Mouse (Mus musculus) kidney, postnatal 14 days (tissue): ENCODE measurements around the gene Sestd1.

Experiments
- DNase-seq: peaks from one replicate; pipeline ENCODE4 v3.0.0; 2022; ENCODE audit warnings: mixed read lengths

Gene Sestd1

GRCm38 (mm10) chr2:77203916-77204315, 76.5 kb downstream of the Sestd1 start:
- DNase-seq: peak; percentile 13

- DNase-seq: no peak
Observed at GRCm38 (mm10) chr2:77201900-77202299, 78.5 kb downstream of the Sestd1 start.

- no peak for DNase-seq
Observed at GRCm38 (mm10) chr2:77200958-77201614, 79.3 kb downstream of the Sestd1 start.

- DNase-seq: no peak
Observed at GRCm38 (mm10) chr2:77200379-77200778, 80.0 kb downstream of the Sestd1 start.

- peak; percentile 14 for DNase-seq
Observed at GRCm38 (mm10) chr2:77198246-77198645, 82.1 kb downstream of the Sestd1 start.

- DNase-seq: no peak
Observed at GRCm38 (mm10) chr2:77196819-77197218, 83.6 kb downstream of the Sestd1 start.

GRCm38 (mm10) chr2:77195056-77195455, 85.3 kb downstream of the Sestd1 start:
- DNase-seq: no peak

- no peak for DNase-seq
Observed at GRCm38 (mm10) chr2:77191811-77192210, 88.6 kb downstream of the Sestd1 start.

- DNase-seq: no peak
Observed at GRCm38 (mm10) chr2:77190891-77191290, 89.5 kb downstream of the Sestd1 start.

GRCm38 (mm10) chr2:77190301-77190700, 90.1 kb downstream of the Sestd1 start:
- DNase-seq: no peak

- no peak for DNase-seq
Observed at GRCm38 (mm10) chr2:77189671-77190070, 90.7 kb downstream of the Sestd1 start.

GRCm38 (mm10) chr2:77187501-77187900, 92.9 kb downstream of the Sestd1 start:
- DNase-seq: no peak

GRCm38 (mm10) chr2:77186912-77187311, 93.5 kb downstream of the Sestd1 start:
- DNase-seq: no peak

GRCm38 (mm10) chr2:77184049-77184571, 96.3 kb downstream of the Sestd1 start:
- DNase-seq: no peak

- DNase-seq: no peak
Observed at GRCm38 (mm10) chr2:77183646-77184045, 96.7 kb downstream of the Sestd1 start.

- DNase-seq: no peak
Observed at GRCm38 (mm10) chr2:77182996-77183380, 97.4 kb downstream of the Sestd1 start.

GRCm38 (mm10) chr2:77182271-77182995, 98.0 kb downstream of the Sestd1 start:
- no peak for DNase-seq

- no peak for DNase-seq
Observed at GRCm38 (mm10) chr2:77177472-77177871, 102.9 kb downstream of the Sestd1 start.

GRCm38 (mm10) chr2:77176413-77176812, 104.0 kb downstream of the Sestd1 start:
- DNase-seq: no peak

- no peak for DNase-seq
Observed at GRCm38 (mm10) chr2:77175411-77175810, 105.0 kb downstream of the Sestd1 start.

- peak; percentile 65 for DNase-seq
Observed at GRCm38 (mm10) chr2:77174313-77174712, 106.1 kb downstream of the Sestd1 start.

- no peak for DNase-seq
Observed at GRCm38 (mm10) chr2:77173821-77174220, 106.6 kb downstream of the Sestd1 start.

- DNase-seq: peak; percentile 32
Observed at GRCm38 (mm10) chr2:77173366-77173765, 107.0 kb downstream of the Sestd1 start.

- peak; percentile 76 for DNase-seq
Observed at GRCm38 (mm10) chr2:77172241-77172671, 108.1 kb downstream of the Sestd1 start.
